15 mouse cellular contexts compared by ENCODE assay signal in the genomic region with DNA sequence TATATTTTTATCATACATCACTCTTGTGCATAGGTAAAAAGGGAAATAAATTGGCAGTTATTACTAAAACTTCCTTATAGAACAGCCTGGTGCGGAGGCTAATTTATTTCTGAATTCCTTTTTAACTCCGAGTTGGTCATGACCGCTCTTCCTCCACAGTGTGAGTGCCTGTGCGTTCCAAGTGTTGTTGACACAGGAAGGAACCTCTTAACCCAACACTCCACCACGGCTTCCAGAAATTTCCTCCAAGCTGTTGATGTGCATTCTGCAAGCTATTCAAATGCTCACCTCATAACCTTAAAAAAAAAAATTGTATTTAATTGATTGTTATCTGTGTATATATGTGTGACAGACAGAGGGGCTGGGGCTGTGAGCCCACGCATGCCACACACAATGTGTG. TPM values are rescaled to one million over a fixed set of nuclear protein-coding genes. Genes with fewer than 3 reads are reported as not detected.
"Had no signal": no experiment of that assay in that cellular context is flagged by ENCODE, and none has a peak within 500 bp of the region (broad histone marks: within the 10 kb centered on the region; RNA-seq: fewer than 3 reads in every experiment).

No protein-coding gene starts in this region.

- H3K27me3 ChIP-seq: limb, embryonic 12.5 days; liver, embryonic 13.5 days; midbrain, embryonic 13.5 days had no signal

- H3K4me2 ChIP-seq: hindbrain, embryonic 14.5 days; limb, embryonic 12.5 days; liver, embryonic 13.5 days; midbrain, embryonic 13.5 days had no signal

- H3K9ac ChIP-seq: hindbrain, embryonic 14.5 days; limb, embryonic 12.5 days; liver, embryonic 13.5 days; liver, postnatal 0 days; midbrain, embryonic 13.5 days had no signal

- H3K4me1 ChIP-seq: limb, embryonic 12.5 days; liver, embryonic 13.5 days; midbrain, embryonic 13.5 days had no signal

- H3K36me3 ChIP-seq: limb, embryonic 12.5 days; liver, embryonic 13.5 days; midbrain, embryonic 13.5 days had no signal

- ATAC-seq: intestine, embryonic 16.5 days; liver, postnatal 0 days; midbrain, embryonic 13.5 days had no signal

- H3K27ac ChIP-seq: hindbrain, embryonic 14.5 days; limb, embryonic 12.5 days; liver, embryonic 13.5 days; midbrain, embryonic 13.5 days; stomach, postnatal 0 days had no signal

- DNase-seq: layer of hippocampus, adult 9-11 months; layer of hippocampus, postnatal 36 days; liver; liver, embryonic 13.5 days; liver, postnatal 0 days; right cerebral cortex, adult 18-20 months; right cerebral cortex, postnatal 25 days; thymus, adult 2 months; thymus, postnatal 25 days had no signal

- H3K9me3 ChIP-seq: limb, embryonic 12.5 days; liver, embryonic 13.5 days; midbrain, embryonic 13.5 days had no signal

- H3K4me3 ChIP-seq: limb, embryonic 12.5 days; liver, embryonic 13.5 days; midbrain, embryonic 13.5 days had no signal

RNA-seq across cellular contexts. Expression of a gene that starts 15.1 kb away (rescaled TPM):
- total RNA-seq: megakaryocyte progenitor cell, adult 5-6 weeks had no signal
